Mouse (Mus musculus): Measurements from ENCODE around the gene Gm10320.

The Gm10320 gene

DNA sequence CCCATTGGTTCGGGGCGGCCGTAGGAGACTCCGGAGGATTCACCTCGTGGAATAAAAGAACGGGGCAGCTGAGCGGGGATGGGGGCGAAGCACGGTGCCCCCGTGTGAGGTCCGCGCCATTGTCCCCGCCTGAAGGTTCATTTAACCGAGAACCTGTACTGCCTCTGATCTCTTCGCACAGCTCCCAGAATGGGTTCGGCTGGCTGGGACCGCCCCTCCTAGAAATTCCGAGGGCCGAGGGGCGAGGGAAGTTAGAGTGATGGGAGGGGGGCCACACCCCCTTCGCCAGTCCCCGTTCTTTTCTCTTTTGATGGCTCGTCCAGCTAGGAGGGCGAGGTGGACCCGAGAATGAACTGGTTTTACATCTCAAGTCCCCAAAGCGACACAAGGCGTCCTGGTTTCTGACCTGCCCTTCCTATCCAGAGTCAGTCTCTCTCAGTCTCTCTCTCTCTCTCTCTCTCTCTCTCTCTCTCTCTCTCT lies 12.4 kb upstream of the Gm10320 start:
- DNase-seq (ENCODE audit: inconsistent age in 2 of 2, low spot score in 1 of 2): peak in 1 of 2 experiments; percentile 25

- no peak for DNase-seq (ENCODE audit: inconsistent age in 2 of 2, low spot score in 1 of 2)
These were observed 11.8 kb upstream of the Gm10320 start for GRCm38 (mm10) chr13:98503601-98504000.

DNA sequence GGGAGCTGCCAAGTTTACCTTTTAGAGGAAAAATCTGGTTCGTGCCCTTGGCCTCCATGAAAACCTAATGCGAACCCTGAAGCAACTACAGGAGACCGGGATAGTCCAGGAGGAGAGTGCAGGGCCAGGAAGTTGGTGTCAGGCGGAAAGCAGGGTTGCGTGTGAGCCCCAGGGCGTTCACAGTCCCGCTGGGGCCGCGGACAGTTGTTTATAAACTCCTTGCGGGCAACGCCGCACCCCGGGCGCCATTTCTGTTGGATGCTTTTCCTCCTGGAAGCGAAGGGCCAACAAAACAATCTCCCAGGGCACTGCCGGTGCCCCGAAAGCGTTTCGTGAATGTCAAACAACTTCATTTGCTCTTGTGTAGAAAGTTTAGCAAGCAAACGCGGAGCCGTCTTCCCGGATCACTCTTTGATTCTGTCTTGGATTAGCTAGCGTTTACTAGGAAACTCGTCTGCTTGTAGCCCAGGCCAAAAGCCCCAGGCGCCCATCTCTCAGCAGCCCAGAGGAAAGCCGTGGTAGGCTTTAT lies 11.1 kb upstream of the Gm10320 start:
- DNase-seq (ENCODE audit: inconsistent age in 2 of 2, low spot score in 1 of 2): peak in 1 of 2 experiments; percentile 35

- DNase-seq (ENCODE audit: inconsistent age in 2 of 2, low spot score in 1 of 2): no peak
These were observed 10.5 kb upstream of the Gm10320 start for GRCm38 (mm10) chr13:98502236-98502812.

DNA sequence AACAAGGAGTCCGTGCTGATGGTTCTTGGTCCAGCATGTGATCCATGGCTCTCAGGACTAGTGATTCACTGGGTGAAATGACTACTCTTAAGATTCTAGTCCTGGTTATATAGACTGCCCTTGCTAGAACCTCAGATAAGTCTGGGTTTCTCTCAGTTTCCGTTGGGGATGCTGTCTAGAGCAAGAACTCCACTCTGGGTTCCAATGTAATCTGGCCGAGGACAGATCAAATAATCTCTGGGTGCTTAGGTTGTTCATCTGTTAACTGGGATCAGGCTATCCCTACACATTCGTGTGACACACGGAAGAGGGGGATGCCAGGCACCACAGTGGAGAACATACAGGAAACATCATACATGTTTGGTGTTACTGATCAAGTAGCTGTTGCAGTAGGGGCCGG lies 9.5 kb upstream of the Gm10320 start:
- DNase-seq (ENCODE audit: inconsistent age in 2 of 2, low spot score in 1 of 2): no peak

- DNase-seq (ENCODE audit: inconsistent age in 2 of 2, low spot score in 1 of 2): no peak
These were observed 8.8 kb upstream of the Gm10320 start for GRCm38 (mm10) chr13:98500471-98501125.

DNA sequence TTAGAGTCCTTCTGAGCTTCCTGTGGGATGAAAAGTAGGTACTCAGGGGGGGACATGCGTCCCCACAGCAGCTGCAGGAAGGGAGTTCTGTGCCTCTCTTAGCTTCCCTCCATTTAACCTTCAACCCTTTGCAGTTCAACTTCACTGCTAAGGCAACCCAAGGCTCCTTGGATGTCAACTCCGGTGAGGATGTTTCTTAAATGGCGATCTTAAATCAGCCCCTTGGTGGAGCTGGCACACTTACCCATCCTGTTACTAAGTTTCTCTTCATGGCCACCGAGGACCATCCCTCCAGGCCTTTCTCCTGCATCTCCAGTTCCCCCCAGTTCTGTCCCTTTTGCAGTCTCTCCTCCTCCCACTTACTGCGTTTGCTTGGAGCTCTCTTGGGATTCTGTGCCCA lies 6.8 kb upstream of the Gm10320 start:
- DNase-seq (ENCODE audit: inconsistent age in 2 of 2, low spot score in 1 of 2): no peak

GRCm38 (mm10) chr13:98498080-98498479 lies 6.3 kb upstream of the Gm10320 start:
- DNase-seq (ENCODE audit: inconsistent age in 2 of 2, low spot score in 1 of 2): no peak

- peak in 1 of 2 experiments; percentile 73 for DNase-seq (ENCODE audit: inconsistent age in 2 of 2, low spot score in 1 of 2)
These were observed 5.4 kb upstream of the Gm10320 start for GRCm38 (mm10) chr13:98496917-98497870.

GRCm38 (mm10) chr13:98494492-98495064 lies 2.8 kb upstream of the Gm10320 start:
- DNase-seq (ENCODE audit: inconsistent age in 2 of 2, low spot score in 1 of 2): no peak

DNA sequence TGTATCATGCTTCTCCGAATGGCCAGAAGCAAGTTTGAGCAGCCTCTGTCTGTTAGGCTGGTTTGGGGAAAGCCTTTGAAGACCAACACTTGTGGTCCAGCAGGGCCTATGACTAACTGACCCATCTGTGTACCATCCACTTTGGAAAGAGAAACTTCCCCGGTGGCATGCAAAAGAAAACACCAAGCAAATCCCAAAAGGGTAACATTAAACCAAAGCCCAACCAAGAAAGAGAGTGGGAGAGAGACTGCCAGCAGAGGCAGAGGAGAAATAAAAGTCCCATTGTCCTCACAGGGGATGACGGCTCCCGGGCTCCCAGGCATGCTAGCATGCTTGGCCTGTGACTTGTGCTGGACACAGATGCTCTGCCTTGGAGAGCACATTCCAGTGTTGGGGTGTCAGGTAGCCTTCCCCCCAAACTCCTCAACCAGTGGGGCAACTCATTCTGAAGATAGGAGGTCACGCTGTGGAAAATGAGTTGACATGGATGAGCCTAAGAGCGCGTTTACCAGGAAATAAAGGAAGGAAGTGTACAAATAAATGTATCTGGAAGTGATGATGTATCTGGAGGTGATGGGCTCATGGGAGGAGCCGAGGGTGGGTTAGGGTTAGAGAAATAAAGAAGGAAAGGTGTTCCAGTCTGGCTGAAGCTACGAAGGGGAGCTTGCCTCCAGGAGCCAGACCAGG lies 911 bp upstream of the Gm10320 start:
- DNase-seq (ENCODE audit: inconsistent age in 2 of 2, low spot score in 1 of 2): no peak

DNA sequence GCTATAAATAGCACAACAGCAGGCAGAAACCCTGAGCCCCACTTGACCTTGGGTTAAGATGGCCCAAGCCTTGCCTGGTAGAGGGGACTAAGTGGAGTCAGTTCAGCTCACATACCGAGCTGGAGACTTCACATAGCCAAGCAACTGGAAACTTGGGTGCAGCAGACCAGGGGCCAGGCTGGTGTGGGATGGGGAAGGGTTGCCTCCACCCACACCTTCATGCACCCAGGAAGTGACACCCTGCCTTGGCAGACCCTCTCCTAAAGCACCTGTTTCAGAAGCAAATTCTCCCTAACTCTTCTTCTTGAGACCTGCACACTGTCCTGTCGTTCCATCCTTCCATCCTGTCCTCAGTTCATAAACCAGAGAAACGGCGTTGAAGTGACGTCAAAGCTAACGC lies 5.1 kb downstream of the Gm10320 start:
- DNase-seq (ENCODE audit: inconsistent age in 2 of 2, low spot score in 1 of 2): no peak

- no peak for DNase-seq (ENCODE audit: inconsistent age in 2 of 2, low spot score in 1 of 2)
These were observed 5.6 kb downstream of the Gm10320 start for GRCm38 (mm10) chr13:98486161-98486560.

- DNase-seq (ENCODE audit: inconsistent age in 2 of 2, low spot score in 1 of 2): no peak
These were observed 6.4 kb downstream of the Gm10320 start for GRCm38 (mm10) chr13:98485440-98485839.

GRCm38 (mm10) chr13:98477991-98478390 lies 13.8 kb downstream of the Gm10320 start:
- DNase-seq (ENCODE audit: inconsistent age in 2 of 2, low spot score in 1 of 2): no peak

- no peak for DNase-seq (ENCODE audit: inconsistent age in 2 of 2, low spot score in 1 of 2)
These were observed 14.8 kb downstream of the Gm10320 start for GRCm38 (mm10) chr13:98476839-98477495.

DNA sequence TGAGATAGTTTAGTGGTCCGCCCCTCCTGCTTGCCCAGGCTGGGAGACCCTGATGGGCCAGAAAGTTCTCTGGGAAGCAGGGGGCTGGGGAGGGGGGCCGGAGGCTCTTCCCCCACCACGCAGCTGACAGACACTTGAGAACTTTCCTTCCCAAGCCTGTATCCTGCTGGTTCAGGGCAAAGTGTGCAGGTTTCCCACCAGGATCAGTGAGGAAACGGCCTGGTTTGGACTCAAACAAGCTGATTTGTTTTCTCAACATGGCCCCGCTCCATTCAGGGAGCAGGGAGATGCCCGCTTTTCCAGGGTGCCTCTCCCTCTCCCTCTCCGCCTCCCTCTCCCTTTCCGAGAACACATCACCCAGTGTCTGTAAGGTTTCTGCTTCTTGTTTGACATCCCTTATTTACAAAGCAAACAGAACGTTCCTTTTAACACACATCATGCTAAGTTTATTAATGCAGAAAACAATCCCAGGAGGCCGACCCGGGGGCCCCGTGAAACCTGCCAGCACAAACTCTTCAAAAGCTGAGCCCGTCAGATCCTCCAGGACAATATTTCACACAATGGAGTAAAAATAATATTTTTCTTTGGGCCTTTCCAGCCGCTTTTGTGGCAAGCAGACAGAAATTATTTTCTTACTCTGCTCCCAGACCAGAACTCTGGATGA lies 15.5 kb downstream of the Gm10320 start:
- DNase-seq (ENCODE audit: inconsistent age in 2 of 2, low spot score in 1 of 2): no peak

DNA sequence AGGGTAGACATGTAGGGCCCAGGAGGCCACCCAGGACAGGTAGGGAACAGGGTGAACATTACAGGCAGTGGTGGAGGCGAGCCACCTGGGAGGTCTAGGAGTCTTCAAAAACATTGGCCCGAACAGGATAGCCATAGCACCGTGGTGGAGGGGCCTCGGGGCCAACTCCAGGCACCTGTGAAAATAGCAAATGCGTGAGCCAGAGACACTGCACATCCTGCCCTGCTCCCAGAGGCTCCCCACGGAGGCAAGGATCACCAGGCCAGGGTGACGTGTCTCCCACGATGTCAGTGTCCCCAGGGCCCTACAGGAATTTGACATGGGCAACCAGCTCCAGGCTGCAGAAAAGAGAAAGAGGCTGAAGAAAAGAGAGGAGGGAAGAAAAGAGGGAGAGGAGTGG lies 16.1 kb downstream of the Gm10320 start:
- DNase-seq (ENCODE audit: inconsistent age in 2 of 2, low spot score in 1 of 2): no peak

DNA sequence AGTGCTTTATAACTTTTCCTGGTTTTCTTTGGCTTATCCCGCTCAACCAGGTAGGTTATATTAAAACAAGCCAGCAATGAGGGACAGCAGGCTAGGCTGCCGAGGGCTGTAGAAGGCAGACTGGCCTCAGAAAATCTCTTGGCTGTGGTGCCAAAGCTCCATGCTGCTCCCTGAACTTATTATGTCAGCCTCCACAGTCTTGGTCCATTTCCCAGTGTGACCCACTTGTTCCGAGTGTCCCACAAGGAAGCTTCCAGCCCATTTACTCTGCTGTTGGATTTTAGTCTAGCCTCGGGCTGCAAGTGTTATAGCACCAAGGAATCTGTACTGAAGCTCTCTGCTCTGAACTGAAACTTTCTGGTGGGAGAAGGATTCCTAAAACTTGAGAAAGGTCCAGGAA lies 18.8 kb downstream of the Gm10320 start:
- no peak for DNase-seq (ENCODE audit: inconsistent age in 2 of 2, low spot score in 1 of 2)
